Mouse (Mus musculus): ENCODE data around the gene Ing1. TPM values are rescaled to one million over a fixed set of nuclear protein-coding genes. Genes with fewer than 3 reads are reported as not detected.

The Ing1 gene
- total RNA-seq, 2 experiments from 2014 or later = 16.7 to 16.9 TPM

DNA sequence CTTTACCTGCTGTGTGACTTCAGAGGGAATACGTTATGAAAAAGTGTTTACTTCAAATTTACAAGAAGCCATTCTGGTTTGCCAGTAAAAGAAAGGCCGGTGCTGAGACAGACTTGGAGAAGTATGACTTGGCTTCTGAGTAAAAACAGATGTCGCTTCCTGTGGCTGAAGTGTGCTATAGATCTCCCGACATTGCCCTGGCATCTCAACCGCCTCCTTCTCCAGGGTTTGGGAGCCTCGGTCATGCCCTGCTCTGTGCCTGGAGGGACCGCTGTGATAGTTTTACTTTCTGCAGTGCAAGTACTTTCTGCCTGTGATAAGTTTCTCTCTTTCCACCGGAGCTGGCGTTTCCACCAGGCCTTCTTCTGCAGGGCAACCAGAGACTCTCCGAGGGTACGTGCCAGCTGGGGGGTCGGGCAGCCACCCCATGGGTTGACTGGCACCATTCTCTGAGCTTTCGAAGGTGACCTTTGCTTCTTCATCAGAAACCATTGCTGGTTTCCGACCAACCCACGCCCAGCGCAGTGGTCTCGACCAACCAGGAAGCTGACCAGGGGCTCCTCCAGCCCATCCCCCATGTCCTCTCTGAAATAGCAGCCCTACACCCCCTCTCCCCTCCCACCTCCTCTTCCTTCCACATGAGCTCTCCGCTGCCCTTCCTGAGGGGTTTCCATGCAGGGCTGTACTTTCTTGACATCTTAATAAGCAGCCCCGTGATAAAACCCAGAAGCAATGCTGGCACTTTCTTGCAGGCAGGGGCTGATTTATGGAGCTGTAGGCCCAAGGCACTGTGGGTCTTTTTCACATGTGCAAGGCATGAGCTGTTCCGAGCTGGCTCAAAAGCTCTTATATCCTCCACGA, 30.4 kb downstream of the Ing1 start:
- no peak for DNase-seq

DNA sequence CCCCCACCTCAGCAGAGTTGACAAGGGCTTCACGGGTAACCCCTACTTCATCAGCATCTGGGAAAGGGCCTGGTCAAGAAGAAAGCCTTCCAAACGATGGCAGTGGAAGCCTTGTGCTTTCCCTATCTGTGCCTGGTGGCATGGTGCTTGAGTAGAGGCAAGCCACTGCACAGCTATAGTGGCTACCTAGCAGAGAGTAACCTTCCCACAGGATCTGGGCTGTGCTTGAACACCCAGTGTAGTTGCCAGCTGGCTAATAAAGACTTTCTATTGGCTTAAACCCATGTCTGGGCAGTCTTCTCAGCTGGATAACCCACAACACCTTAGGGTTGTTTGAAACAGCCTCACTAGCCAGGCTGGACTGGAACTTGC, 31.0 kb downstream of the Ing1 start:
- no peak for DNase-seq

DNA sequence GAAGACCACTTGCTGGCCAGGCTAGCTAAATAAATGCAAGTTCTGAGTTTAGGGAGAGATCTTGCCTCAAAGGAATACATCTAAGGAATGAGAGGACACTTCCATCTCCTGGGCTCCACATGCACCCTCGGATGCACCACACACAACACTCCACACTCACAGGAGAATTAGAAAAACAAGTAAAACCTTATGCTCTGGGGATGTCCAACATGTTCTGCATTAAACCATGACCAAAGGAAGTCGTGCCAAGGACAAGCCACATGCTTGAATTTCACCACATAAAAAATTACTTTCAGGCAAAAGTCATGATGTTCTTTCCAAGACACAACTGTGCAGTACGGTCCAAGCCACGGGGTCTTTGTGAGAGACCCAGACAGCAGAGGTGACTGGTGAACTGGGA, 36.5 kb downstream of the Ing1 start:
- no peak for DNase-seq

GRCm38 (mm10) chr8:11592296-11592695, 36.9 kb downstream of the Ing1 start:
- no peak for DNase-seq

DNA sequence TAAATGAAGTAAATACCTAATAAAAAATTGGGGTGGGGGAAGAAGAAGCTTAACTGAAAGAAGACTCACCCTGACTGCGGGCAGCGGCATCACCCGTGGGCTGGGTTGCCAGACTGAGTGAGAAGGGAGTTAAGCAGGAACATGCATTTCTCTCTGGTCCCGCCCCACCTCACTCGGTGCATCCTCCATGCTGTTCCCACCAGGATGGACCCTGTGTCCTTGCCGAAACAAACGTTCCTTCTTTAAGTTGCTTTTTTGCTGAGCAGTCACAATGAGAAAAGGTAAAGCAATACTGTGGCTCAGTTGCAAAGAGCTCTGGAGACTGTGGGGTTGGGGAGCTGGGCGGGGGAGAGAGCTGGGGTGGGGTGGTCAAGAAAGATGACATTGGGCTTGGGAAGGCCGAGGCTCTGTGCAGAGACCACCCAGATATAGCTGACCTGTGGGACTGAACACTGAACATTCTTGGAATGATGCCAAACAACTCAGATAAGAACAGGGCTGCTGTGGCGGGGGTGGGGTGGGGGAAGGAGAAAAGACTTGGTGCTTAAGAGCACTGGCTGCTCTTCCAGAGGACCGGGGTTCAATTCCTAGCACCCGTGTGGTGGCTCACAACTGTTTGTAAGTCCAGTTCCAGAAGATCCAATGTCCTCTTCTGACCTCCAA, 38.0 kb downstream of the Ing1 start:
- no peak for DNase-seq

DNA sequence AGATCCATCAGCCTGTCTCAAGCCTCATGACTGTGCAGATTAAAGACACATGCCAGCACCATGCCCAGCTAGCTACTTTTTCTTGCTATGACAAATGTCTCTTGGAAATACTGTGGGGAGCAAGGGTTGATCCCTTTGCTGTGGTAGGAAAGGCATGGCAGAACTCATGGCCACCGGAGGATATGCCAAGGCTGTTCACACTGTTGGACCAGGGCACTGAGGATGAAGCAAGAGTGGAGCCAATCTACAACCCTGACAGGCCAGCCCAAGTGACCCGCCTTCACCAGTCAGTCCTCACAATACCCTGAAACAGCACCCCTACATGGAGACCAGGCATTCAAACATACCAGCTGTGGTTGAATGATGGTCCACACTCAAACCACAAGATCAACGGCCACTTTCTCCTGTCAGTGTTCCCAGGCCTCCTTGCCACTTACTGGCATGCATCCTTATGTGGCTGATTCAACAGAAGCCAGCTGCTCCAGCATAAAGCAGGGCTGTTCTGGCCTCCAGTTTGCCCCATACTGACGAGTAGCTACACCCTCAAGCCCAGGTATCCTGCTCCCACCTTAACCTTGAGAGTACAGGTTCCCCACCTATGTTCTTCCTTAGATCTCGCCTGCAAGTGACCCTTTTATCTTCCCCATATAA, 45.1 kb downstream of the Ing1 start:
- DNase-seq = no peak

- DNase-seq = peak; percentile 31
Observed at GRCm38 (mm10) chr8:11602006-11602680, 46.8 kb downstream of the Ing1 start.

DNA sequence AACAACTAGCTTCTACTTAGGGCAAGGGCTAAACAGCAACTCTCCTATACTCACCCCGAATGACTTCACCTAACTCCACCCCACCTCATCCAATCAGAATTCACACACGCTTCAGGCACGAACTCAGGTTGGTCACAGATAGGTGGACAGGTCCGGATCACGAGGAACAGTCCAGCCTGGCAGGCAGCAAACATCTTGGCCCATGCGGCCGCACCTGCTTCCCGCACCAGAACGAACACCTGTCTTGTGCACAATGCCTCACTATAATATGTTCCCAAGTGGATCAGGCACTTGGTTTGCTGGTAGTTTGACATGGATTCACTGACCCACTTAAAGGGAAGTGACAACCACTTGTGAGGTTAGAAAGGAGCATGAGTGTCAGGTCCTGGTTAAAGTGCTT, 53.5 kb downstream of the Ing1 start:
- no peak for DNase-seq

Other genes with a start within 250 kb of the Ing1 start
- gene Col4a2, start 242.8 kb upstream of the Ing1 start, total RNA-seq (2021) = 100 to 1,000 TPM; 101 to 136 TPM
- gene Col4a1, start 242.7 kb upstream of the Ing1 start, total RNA-seq (2021) = 100 to 1,000 TPM; 206 to 284 TPM
- under 1 TPM; 0.51 to 0.90 TPM for gene Rab20, start 76.9 kb upstream of the Ing1 start, total RNA-seq (2021)
- gene Naxd, start 58.1 kb upstream of the Ing1 start, total RNA-seq (2021) = 10 to 100 TPM; 26.3 to 28.9 TPM
- 10 to 100 TPM; 14.7 to 15.0 TPM for gene Cars2, start 4.8 kb upstream of the Ing1 start, total RNA-seq (2021)
- 10 to 100 TPM; 18.0 to 19.9 TPM for gene Ankrd10, start 80.2 kb downstream of the Ing1 start, total RNA-seq (2021)
- not detected for gene 1700016D06Rik, start 145.5 kb downstream of the Ing1 start, total RNA-seq (2021)
- gene Arhgef7, start 172.2 kb downstream of the Ing1 start, total RNA-seq (2021) = 10 to 100 TPM; 56.0 to 61.4 TPM